Mouse (Mus musculus): Measurements from ENCODE around the gene Olfr722.

DNA sequence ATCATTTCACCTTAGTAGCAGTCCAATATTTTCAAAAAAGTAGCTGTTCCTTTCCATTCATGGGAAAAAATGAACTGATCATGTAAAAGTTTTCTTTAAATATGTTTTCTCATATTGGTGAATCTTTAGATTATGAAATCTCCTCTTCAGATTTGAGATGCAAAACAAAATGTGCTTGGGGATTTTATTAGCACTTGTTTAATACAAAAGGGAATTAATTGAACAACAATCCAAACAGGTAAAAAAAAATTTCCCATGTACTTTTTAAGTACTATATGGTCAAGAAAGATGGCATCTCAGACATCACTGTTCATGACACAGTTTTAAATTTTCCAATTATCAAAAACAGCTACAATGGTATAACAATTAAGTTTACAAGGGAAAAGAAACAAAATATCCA is at the start of gene Olfr722:
- TF ChIP-seq POLR2A (IDR thresholded peaks at IDR 0.05; ENCODE audit: borderline replicate concordance, extremely low read depth, insufficient read depth, insufficient read length, poor library complexity, severe bottlenecking) (no peak), CTCF (IDR thresholded peaks at IDR 0.05; ENCODE audit: borderline replicate concordance, extremely low read depth, insufficient read depth, insufficient read length) (no peak)
